Mouse (Mus musculus) CH12.LX (cell line): ENCODE data around the gene Tpra1. TPM values are rescaled to one million over a fixed set of nuclear protein-coding genes. Genes with fewer than 3 reads are reported as not detected.

Source experiments
- DNase-seq: peaks from one replicate; pipeline ENCODE4 v3.0.0-alpha.2; 2013; ENCODE audit errors: extremely low read depth
- H3K27ac ChIP-seq: 2 replicates; pipeline ENCODE4 v1.5.1; 2012; ENCODE audit warnings: low read depth, mild to moderate bottlenecking, control low read depth, moderate library complexity; ENCODE audit not compliant: insufficient read depth
- H3K27me3 ChIP-seq: replicated peaks from 2 replicates; pipeline ENCODE3; 2012; ENCODE audit warnings: inconsistent platforms
- H3K36me3 ChIP-seq, 2 experiments: replicated peaks in 1 of 2; 2 replicates each; pipeline versions ENCODE3 to v1.6.1; 2012; ENCODE audit warnings: inconsistent platforms in 1 of 2, low read length in 1 of 2, mild to moderate bottlenecking in 1 of 2, mixed read lengths in 1 of 2, moderate library complexity in 1 of 2; ENCODE audit not compliant: control insufficient read depth in 1 of 2, insufficient read depth in 1 of 2
- H3K4me1 ChIP-seq, 2 experiments: 2 replicates each; pipeline ENCODE4 v1.6.1; 2012; ENCODE audit warnings: inconsistent platforms in 1 of 2, moderate library complexity in 1 of 2; ENCODE audit not compliant: insufficient read depth in 2 of 2, control insufficient read depth in 1 of 2
- H3K4me2 ChIP-seq: 2 replicates; pipeline ENCODE4 v1.6.1; 2012; ENCODE audit warnings: low read depth, mild to moderate bottlenecking, control low read depth; ENCODE audit not compliant: poor library complexity, insufficient read depth, severe bottlenecking
- H3K4me3 ChIP-seq, 3 experiments: fragments of 150-350 bp in 1 of 3; sonication (generic) in 1 of 3; replicated peaks in 1 of 3; 2 replicates each; pipeline versions ENCODE3 to v1.5.1; 2011 to 2012; ENCODE audit warnings: low read depth in 2 of 3, low read length in 2 of 3, mild to moderate bottlenecking in 2 of 3, moderate library complexity in 2 of 3, control low read depth in 1 of 3, improper control_type of control experiment in 1 of 3, inconsistent platforms in 1 of 3, mixed read lengths in 1 of 3; ENCODE audit not compliant: poor library complexity in 1 of 3
- H3K79me2 ChIP-seq: replicated peaks from 2 replicates; pipeline ENCODE4 v1.6.1; 2012; ENCODE audit warnings: mild to moderate bottlenecking, moderate library complexity; ENCODE audit not compliant: control insufficient read depth, poor library complexity, insufficient read depth, severe bottlenecking; ENCODE audit errors: extremely low read depth
- H3K9ac ChIP-seq: 2 replicates; pipeline ENCODE4 v1.6.1; 2012; ENCODE audit warnings: low read depth, mild to moderate bottlenecking, control low read depth, moderate library complexity; ENCODE audit not compliant: insufficient read depth
- H3K9me3 ChIP-seq: replicated peaks from 2 replicates; pipeline ENCODE3; 2012; ENCODE audit warnings: low read length, inconsistent platforms, mixed read lengths
- BHLHE40 ChIP-seq: IDR thresholded peaks from 2 replicates; pipeline ENCODE4 v1.6.1; 2011; ENCODE audit warnings: mild to moderate bottlenecking, low read depth, low read length, improper control_type of control experiment
- CHD1 ChIP-seq: IDR thresholded peaks from 2 replicates; pipeline ENCODE4 v1.6.1; 2012; ENCODE audit warnings: low read depth, low read length, improper control_type of control experiment, inconsistent platforms
- CHD2 ChIP-seq: IDR thresholded peaks from 2 replicates; pipeline ENCODE4 v1.6.1; 2011; ENCODE audit warnings: low read length, improper control_type of control experiment
- CTCF ChIP-seq, 2 experiments: IDR thresholded peaks in 1 of 2; conservative IDR thresholded peaks in 1 of 2; 2 replicates each; pipeline ENCODE4 v1.5.1; 2011 to 2012; ENCODE audit warnings: low read depth in 2 of 2, low read length in 2 of 2, improper control_type of control experiment in 1 of 2, inconsistent platforms in 1 of 2, mild to moderate bottlenecking in 1 of 2, moderate library complexity in 1 of 2
- E2F4 ChIP-seq: IDR thresholded peaks from 2 replicates; pipeline ENCODE4 v1.6.1; 2011; ENCODE audit warnings: low read depth, low read length, improper control_type of control experiment; ENCODE audit not compliant: insufficient replicate concordance
- EP300 ChIP-seq: IDR thresholded peaks from 2 replicates; pipeline ENCODE4 v1.6.1; 2011; ENCODE audit warnings: low read length, improper control_type of control experiment
- ETS1 ChIP-seq: conservative IDR thresholded peaks from 2 replicates; pipeline ENCODE4 v1.6.1; 2012; ENCODE audit warnings: low read depth, mild to moderate bottlenecking, inconsistent platforms, low read length, improper control_type of control experiment, moderate library complexity
- HCFC1 ChIP-seq: IDR thresholded peaks from 2 replicates; pipeline ENCODE4 v1.6.1; 2012; ENCODE audit warnings: low read depth, mild to moderate bottlenecking, inconsistent platforms, low read length, improper control_type of control experiment
- JUN ChIP-seq: IDR thresholded peaks from 2 replicates; pipeline ENCODE4 v1.6.1; 2011; ENCODE audit warnings: low read depth, mild to moderate bottlenecking, low read length, improper control_type of control experiment, moderate library complexity; ENCODE audit not compliant: insufficient read depth
- JUND ChIP-seq: conservative IDR thresholded peaks from 2 replicates; pipeline ENCODE4 v1.6.1; 2011; ENCODE audit warnings: low read depth, low read length, improper control_type of control experiment
- KAT2A ChIP-seq: IDR thresholded peaks from 2 replicates; pipeline ENCODE4 v1.6.1; 2012; ENCODE audit warnings: low read length, improper control_type of control experiment, inconsistent platforms; ENCODE audit not compliant: insufficient replicate concordance
- MAX ChIP-seq: IDR thresholded peaks from 2 replicates; pipeline ENCODE4 v1.6.1; 2011; ENCODE audit warnings: low read length, improper control_type of control experiment
- MXI1 ChIP-seq: IDR thresholded peaks from 2 replicates; pipeline ENCODE4 v1.6.1; 2011; ENCODE audit warnings: mild to moderate bottlenecking, low read depth, low read length, improper control_type of control experiment
- NELFE ChIP-seq: IDR thresholded peaks from 2 replicates; pipeline ENCODE4 v1.6.1; 2011; ENCODE audit warnings: low read depth, low read length, improper control_type of control experiment
- NRF1 ChIP-seq: IDR thresholded peaks from 2 replicates; pipeline ENCODE4 v1.6.1; 2014; ENCODE audit warnings: low read depth, mild to moderate bottlenecking, inconsistent platforms, low read length, improper control_type of control experiment, moderate library complexity
- PAX5 ChIP-seq: IDR thresholded peaks from 2 replicates; pipeline ENCODE4 v1.6.1; 2012; ENCODE audit warnings: low read length, inconsistent platforms, mixed read lengths
- POLR2A ChIP-seq: IDR thresholded peaks from 2 replicates; pipeline ENCODE4 v1.6.1; 2011; ENCODE audit warnings: low read depth, mild to moderate bottlenecking, improper control_type of control experiment, low read length
- POLR2AphosphoS2 ChIP-seq: IDR thresholded peaks from 2 replicates; pipeline ENCODE4 v1.6.1; 2011; ENCODE audit warnings: low read depth, low read length, improper control_type of control experiment
- RAD21 ChIP-seq: IDR thresholded peaks from 2 replicates; pipeline ENCODE4 v1.6.1; 2011; ENCODE audit warnings: low read depth, mild to moderate bottlenecking, low read length, improper control_type of control experiment, moderate library complexity
- SMC3 ChIP-seq: IDR thresholded peaks from 2 replicates; pipeline ENCODE4 v1.6.1; 2011; ENCODE audit warnings: low read depth, low read length, improper control_type of control experiment
- USF1 ChIP-seq: IDR thresholded peaks from 2 replicates; pipeline ENCODE4 v1.6.1; 2014; ENCODE audit warnings: low read depth, mild to moderate bottlenecking, inconsistent platforms, low read length, improper control_type of control experiment
- USF2 ChIP-seq: conservative IDR thresholded peaks from 2 replicates; pipeline ENCODE4 v1.6.1; 2011; ENCODE audit warnings: low read depth, low read length, improper control_type of control experiment
- ZC3H11A ChIP-seq: IDR thresholded peaks from 2 replicates; pipeline ENCODE4 v1.6.1; 2012; ENCODE audit warnings: low read depth, mild to moderate bottlenecking, inconsistent platforms, low read length, improper control_type of control experiment
- ZKSCAN1 ChIP-seq: IDR thresholded peaks from 2 replicates; pipeline ENCODE4 v1.6.1; 2012; ENCODE audit warnings: low read depth, inconsistent platforms, low read length, improper control_type of control experiment, borderline replicate concordance
- ZNF384 ChIP-seq: IDR thresholded peaks from 2 replicates; pipeline ENCODE4 v1.6.1; 2012; ENCODE audit warnings: low read depth, low read length, improper control_type of control experiment, inconsistent platforms
- dilution Hi-C: fragments of 300-500 bp; cut with MboI; formaldehyde crosslinking; loops from 2 replicates; pipeline ENCODE4 v1.14.3; 2020; ENCODE audit warnings: low sequenced_read_pairs; ENCODE audit not compliant: extremely low pct_unique_long_range_greater_than_20kb, extremely low pct_ligation_motif_present
- in situ Hi-C: fragments of 300-500 bp; cut with MboI; formaldehyde crosslinking; loops from 3 replicates; pipeline ENCODE4 v1.14.3; 2019; ENCODE audit warnings: low sequenced_read_pairs, low pct_ligation_motif_present, low pct_unique_long_range_greater_than_20kb, mixed read lengths
- polyA plus RNA-seq: library from polyadenylated mRNA; unstranded; fragments of >175 nt; gene quantifications from 2 replicates; pipeline ENCODE4 v1.2.1, GENCODE M21; 2012; ENCODE audit warnings: low read depth; ENCODE audit not compliant: insufficient read length
- total RNA-seq, 2 experiments: library from RNA; depleted of rRNA; stranded (reverse); fragments of 300-350 nt in 1 of 2; fragments of >200 nt in 1 of 2; gene quantifications; 2 replicates each; pipeline ENCODE4 v1.2.3; 2012 to 2014

The Tpra1 gene
- total and polyA plus RNA-seq, 3 experiments, result 9.3 to 16.0 (median 15.6) TPM

- H3K27ac ChIP-seq, result no peak overlapping the region
- peaks cover 3 to 44% of the 10 kb centered on the region in 2 experiments for H3K4me1 ChIP-seq
- in situ Hi-C loops, result loop anchor here (5.0 to 25.0 kb wide), 2 partner anchors 34 to 779 kb away; no protein-coding TSS in a partner anchor
- H3K4me2 ChIP-seq, result no peak overlapping the region
- TF ChIP-seq POLR2A (no peak), ZC3H11A (no peak), USF2 (no peak), JUND (no peak), ZNF384 (no peak), ZKSCAN1 (no peak), POLR2AphosphoS2 (no peak), MAX (no peak), USF1 (no peak), NELFE (no peak), CHD1 (no peak), ETS1 (no peak), PAX5 (no peak), BHLHE40 (no peak), HCFC1 (no peak), EP300 (no peak), KAT2A (no peak)
- TF ChIP-seq, all 38 proteins: peak for 0
- H3K9ac ChIP-seq, result no peak overlapping the region
- dilution Hi-C loops, result no loop called here
- no peaks in the 10 kb centered on the region for H3K9me3 ChIP-seq
- peaks cover 20% of the 10 kb centered on the region for H3K79me2 ChIP-seq
- H3K27me3 ChIP-seq, result no peaks in the 10 kb centered on the region
- H3K36me3 ChIP-seq, result peaks cover 89 to 99% of the 10 kb centered on the region in 2 experiments
- no peak for DNase-seq
- no peak overlapping the region for H3K4me3 ChIP-seq
Observed at GRCm38 (mm10) chr6:88890832-88891231, 11.2 kb upstream of the Tpra1 start.

GRCm38 (mm10) chr6:88893559-88893958, 8.5 kb upstream of the Tpra1 start:
- in situ Hi-C loops, result loop anchor here (5.0 to 25.0 kb wide), 2 partner anchors 36 to 781 kb away; no protein-coding TSS in a partner anchor
- Histone ChIP-seq H3K4me1 (peaks cover 6 to 32% of the 10 kb centered on the region in 2 experiments), H3K9ac (no peak overlapping the region)

More at GRCm38 (mm10) chr6:88893559-88893958, 8.5 kb upstream of the Tpra1 start:
- no peak for TF ChIP-seq CHD2
- 0 out of 2 replicates have a peak, but pooled peaks have one; percentile 12 for TF ChIP-seq MAX
- no peak for TF ChIP-seq NELFE
- TF ChIP-seq JUN, result no peak
- peak; percentile 77 to 81 for TF ChIP-seq CTCF (conservative IDR thresholded peaks at IDR 0.05 in 1 of 2, IDR thresholded peaks at IDR 0.05 in 1 of 2; ENCODE audit: low read depth in 2 of 2, low read length in 2 of 2)
- no peak for TF ChIP-seq MXI1
- TF ChIP-seq JUND, result no peak
- no peak for TF ChIP-seq CHD1
- TF ChIP-seq NRF1, result no peak
- no peak for TF ChIP-seq E2F4
- peak; percentile 45 for TF ChIP-seq SMC3
- peak; percentile 34 for TF ChIP-seq RAD21
- Histone ChIP-seq H3K79me2 (peaks cover 43% of the 10 kb centered on the region), H3K27me3 (no peaks in the 10 kb centered on the region), H3K4me3 (no peak overlapping the region), H3K9me3 (no peaks in the 10 kb centered on the region), H3K36me3 (peaks cover 70 to 86% of the 10 kb centered on the region in 2 experiments), H3K27ac (no peak overlapping the region), H3K4me2 (no peak overlapping the region)
- dilution Hi-C loops, result no loop called here
- DNase-seq, result peak; percentile 72
